In the genomic region with DNA sequence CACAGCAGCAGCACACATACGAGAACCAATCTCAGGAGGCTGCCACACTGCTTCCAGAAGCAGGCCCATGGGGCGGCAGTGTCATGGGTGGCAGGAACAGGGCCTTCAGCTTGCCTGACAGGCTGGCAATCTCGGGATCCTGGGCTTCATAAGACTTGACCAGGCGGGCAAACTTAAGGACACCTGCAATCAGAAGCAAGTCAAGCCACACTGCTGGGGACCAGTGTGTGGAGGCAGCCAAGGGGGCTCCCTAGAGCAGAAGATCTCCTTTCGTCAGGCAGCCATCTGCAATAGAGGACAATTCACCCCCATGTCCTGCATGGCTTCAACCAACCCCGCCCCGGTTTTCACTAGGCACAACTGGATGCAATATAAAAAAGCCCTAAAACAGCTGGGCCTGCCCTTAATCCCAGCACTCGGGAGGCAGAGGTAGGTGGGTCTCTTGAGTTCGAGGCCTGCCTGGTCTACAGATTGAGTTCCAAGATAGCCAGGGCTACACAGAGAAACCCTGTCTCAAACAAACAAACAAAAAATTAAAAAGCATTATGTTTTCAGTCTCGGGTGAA, we compare ENCODE assay signal across 11 mouse cellular contexts. TPM values are rescaled to one million over a fixed set of nuclear protein-coding genes. Genes with fewer than 3 reads are reported as not detected.
DNase-seq lines count a peak whose midpoint lies in the region; ATAC-seq lines count a peak whose summit lies in the region.
"Had no signal": no experiment of that assay in that cellular context is flagged by ENCODE, and none has a peak within 500 bp of the region (broad histone marks: within the 10 kb centered on the region; RNA-seq: fewer than 3 reads in every experiment).

No protein-coding gene starts in this region.

- no peaks in the 10 kb centered on the region for H3K27me3 ChIP-seq in forebrain, embryonic 12.5 days
- H3K27me3 ChIP-seq in forebrain, embryonic 11.5 days (ENCODE audit: control insufficient read depth, insufficient read depth, low read length), result no peaks in the 10 kb centered on the region
- no peaks in the 10 kb centered on the region for H3K27me3 ChIP-seq in megakaryocyte, embryonic 14.5 days (replicated peaks)
- no peaks in the 10 kb centered on the region for H3K27me3 ChIP-seq in limb, embryonic 15.5 days
- H3K27me3 ChIP-seq in stomach, embryonic 15.5 days (replicated peaks), result no peaks in the 10 kb centered on the region

- peaks cover 27% of the 10 kb centered on the region for H3K36me3 ChIP-seq in forebrain, embryonic 12.5 days (replicated peaks)
- H3K36me3 ChIP-seq in forebrain, embryonic 11.5 days (ENCODE audit: control insufficient read depth, insufficient read depth, low read length), result peaks cover 4% of the 10 kb centered on the region
- peaks cover 30% of the 10 kb centered on the region for H3K36me3 ChIP-seq in megakaryocyte, embryonic 14.5 days (replicated peaks; ENCODE audit: low read length)
- peaks cover 18% of the 10 kb centered on the region for H3K36me3 ChIP-seq in limb, embryonic 15.5 days
- H3K36me3 ChIP-seq in stomach, embryonic 15.5 days, result peaks cover 15% of the 10 kb centered on the region

- H3K27ac ChIP-seq in forebrain, embryonic 12.5 days, result peak overlapping the region; percentile 100
- H3K27ac ChIP-seq in forebrain, embryonic 11.5 days (ENCODE audit: low read depth, low read length), result no peak overlapping the region
- peak overlapping the region; percentile 34; the same call in 1 of the 2 replicates for H3K27ac ChIP-seq in limb, embryonic 15.5 days
- peak overlapping the region; percentile 99; the same call in 1 of the 2 replicates for H3K27ac ChIP-seq in stomach, embryonic 15.5 days

- WGBS in forebrain, embryonic 12.5 days, result 88% methylated on average over 10 of the region's 10 CpGs
- 88% methylated on average over 10 of the region's 10 CpGs for WGBS in forebrain, embryonic 11.5 days
- 79% methylated on average over 10 of the region's 10 CpGs for WGBS in limb, embryonic 15.5 days
- WGBS in stomach, embryonic 15.5 days, result 78% methylated on average over 10 of the region's 10 CpGs

- H3K4me1 ChIP-seq in forebrain, embryonic 12.5 days, result peaks cover 30% of the 10 kb centered on the region
- H3K4me1 ChIP-seq in forebrain, embryonic 11.5 days (replicated peaks; ENCODE audit: control insufficient read depth, insufficient read depth, low read length), result peaks cover 6% of the 10 kb centered on the region; the same call in 1 of the 2 replicates
- peaks cover 67% of the 10 kb centered on the region for H3K4me1 ChIP-seq in megakaryocyte, embryonic 14.5 days
- peaks cover 29% of the 10 kb centered on the region for H3K4me1 ChIP-seq in limb, embryonic 15.5 days
- H3K4me1 ChIP-seq in stomach, embryonic 15.5 days, result peaks cover 17% of the 10 kb centered on the region

- peak overlapping the region; percentile 64; the same call in 1 of the 2 replicates for H3K4me3 ChIP-seq in forebrain, embryonic 12.5 days (replicated peaks)
- no peak overlapping the region for H3K4me3 ChIP-seq in forebrain, embryonic 11.5 days (ENCODE audit: low read depth, low read length)
- peak overlapping the region; percentile 42 for H3K4me3 ChIP-seq in megakaryocyte, embryonic 14.5 days (replicated peaks)
- 0 out of 2 replicates have a peak overlapping the region, but pooled peaks have one; percentile 64 for H3K4me3 ChIP-seq in limb, embryonic 15.5 days
- no peak overlapping the region for H3K4me3 ChIP-seq in stomach, embryonic 15.5 days (replicated peaks)

- H3K9me3 ChIP-seq in forebrain, embryonic 12.5 days, result no peaks in the 10 kb centered on the region
- no peaks in the 10 kb centered on the region for H3K9me3 ChIP-seq in forebrain, embryonic 11.5 days (ENCODE audit: control insufficient read depth, low read length)
- no peaks in the 10 kb centered on the region for H3K9me3 ChIP-seq in megakaryocyte, embryonic 14.5 days
- no peaks in the 10 kb centered on the region for H3K9me3 ChIP-seq in limb, embryonic 15.5 days
- no peaks in the 10 kb centered on the region for H3K9me3 ChIP-seq in stomach, embryonic 15.5 days

- intact Hi-C loops in left cerebral cortex, postnatal 14 days (cut with DNase I), result no loop called here

- DNase-seq in forebrain, embryonic 11.5 days (ENCODE audit: low spot score), result no peak
- no peak for DNase-seq in left cerebral cortex, postnatal 14 days (ENCODE audit: low spot score in 2 of 2)
- no peak for DNase-seq in left cerebral cortex, adult 9 months (ENCODE audit: low spot score in 2 of 2)

- H3K9ac ChIP-seq in forebrain, embryonic 12.5 days, result peak overlapping the region; percentile 87; the same call in 1 of the 2 replicates
- H3K9ac ChIP-seq in forebrain, embryonic 11.5 days (ENCODE audit: low read length), result no peak overlapping the region
- H3K9ac ChIP-seq in limb, embryonic 15.5 days, result no peak overlapping the region
- H3K9ac ChIP-seq in stomach, embryonic 15.5 days, result no peak overlapping the region

- H3K4me2 ChIP-seq in forebrain, embryonic 12.5 days, result peak overlapping the region; percentile 75
- no peak overlapping the region for H3K4me2 ChIP-seq in forebrain, embryonic 11.5 days (ENCODE audit: low read depth, low read length, severe bottlenecking)
- H3K4me2 ChIP-seq in limb, embryonic 15.5 days, result no peak overlapping the region
- peak overlapping the region; percentile 41; the same call in 1 of the 2 replicates for H3K4me2 ChIP-seq in stomach, embryonic 15.5 days

- ATAC-seq in forebrain, embryonic 12.5 days (ENCODE audit: low FRiP score), result no peak
- ATAC-seq in forebrain, embryonic 11.5 days (replicated peaks; ENCODE audit: low FRiP score), result no peak
- no peak for ATAC-seq in megakaryocyte, adult 5-6 weeks (ENCODE audit: poor library complexity, severe bottlenecking)
- no peak for ATAC-seq in limb, embryonic 15.5 days (ENCODE audit: insufficient number of reproducible peaks, low FRiP score, low TSS enrichment, low read depth)
- ATAC-seq in stomach, embryonic 15.5 days (ENCODE audit: insufficient read depth, low FRiP score, low read depth), result no peak

RNA-seq across cellular contexts. Expression of gene Ptpn6, which starts 0.8 kb away (rescaled TPM):
- 5.4 and 6.1 TPM in 2 replicates for polyA plus RNA-seq in forebrain, embryonic 12.5 days (2016; fragmentation: Nextera tagmentation; extraction: Ambion mirVana)
- 4.8 and 4.9 TPM in 2 replicates for polyA plus RNA-seq in forebrain, embryonic 11.5 days (2014; fragmentation: Nextera tagmentation; extraction: Ambion mirVana)
- polyA plus RNA-seq in megakaryocyte, embryonic 14.5 days (2012; ENCODE audit: insufficient read depth, low replicate concordance), result 19.9 and 20.1 TPM in 2 replicates
- 308 and 336 TPM in 2 replicates for total RNA-seq in megakaryocyte, adult 5-6 weeks (2015)
- total RNA-seq in megakaryocyte, adult 5-6 weeks (2017), result 1,009 and 1,024 TPM in 2 replicates
- polyA plus RNA-seq in limb, embryonic 15.5 days (2015; fragmentation: Nextera tagmentation; extraction: Ambion mirVana), result 17.4 and 17.8 TPM in 2 replicates
- 19.0 and 19.8 TPM in 2 replicates for polyA plus RNA-seq in stomach, embryonic 15.5 days (2015; fragmentation: Nextera tagmentation; extraction: Ambion mirVana)
- 1 to 10 TPM; 3.6 to 4.0 TPM for total RNA-seq in left cerebral cortex, postnatal 14 days (2021)

RNA-seq across cellular contexts. Expression of gene Grcc10, which starts 1.9 kb away (rescaled TPM):
- 550 and 568 TPM in 2 replicates for polyA plus RNA-seq in forebrain, embryonic 12.5 days (2016; fragmentation: Nextera tagmentation; extraction: Ambion mirVana)
- polyA plus RNA-seq in forebrain, embryonic 11.5 days (2014; fragmentation: Nextera tagmentation; extraction: Ambion mirVana), result 509 and 514 TPM in 2 replicates
- 11.7 and 65.2 TPM in 2 replicates for polyA plus RNA-seq in megakaryocyte, embryonic 14.5 days (2012; ENCODE audit: insufficient read depth, low replicate concordance)
- 177 and 203 TPM in 2 replicates for total RNA-seq in megakaryocyte, adult 5-6 weeks (2015)
- 121 and 136 TPM in 2 replicates for total RNA-seq in megakaryocyte, adult 5-6 weeks (2017)
- polyA plus RNA-seq in limb, embryonic 15.5 days (2015; fragmentation: Nextera tagmentation; extraction: Ambion mirVana), result 356 and 402 TPM in 2 replicates
- 331 and 401 TPM in 2 replicates for polyA plus RNA-seq in stomach, embryonic 15.5 days (2015; fragmentation: Nextera tagmentation; extraction: Ambion mirVana)
- 100 to 1,000 TPM; 294 to 301 TPM for total RNA-seq in left cerebral cortex, postnatal 14 days (2021)

RNA-seq across cellular contexts. Expression of gene Gm45234, which starts 16.5 kb away (rescaled TPM):
- not detected in 2 replicates for polyA plus RNA-seq in forebrain, embryonic 12.5 days (2016; fragmentation: Nextera tagmentation; extraction: Ambion mirVana)
- polyA plus RNA-seq in forebrain, embryonic 11.5 days (2014; fragmentation: Nextera tagmentation; extraction: Ambion mirVana), result not detected in 2 replicates
- polyA plus RNA-seq in megakaryocyte, embryonic 14.5 days (2012; ENCODE audit: insufficient read depth, low replicate concordance), result 43.0 TPM in 1 of 2 replicates, not detected in the other
- not detected in 2 replicates for total RNA-seq in megakaryocyte, adult 5-6 weeks (2015)
- not detected in 2 replicates for total RNA-seq in megakaryocyte, adult 5-6 weeks (2017)
- 0.10 TPM in 1 of 2 replicates, not detected in the other for polyA plus RNA-seq in limb, embryonic 15.5 days (2015; fragmentation: Nextera tagmentation; extraction: Ambion mirVana)
- not detected in 2 replicates for polyA plus RNA-seq in stomach, embryonic 15.5 days (2015; fragmentation: Nextera tagmentation; extraction: Ambion mirVana)
- total RNA-seq in left cerebral cortex, postnatal 14 days (2021), result not detected
- total RNA-seq: gastrocnemius, adult 8-10 months; left cerebral cortex, postnatal 10 days had no signal
- polyA plus RNA-seq: C2C12 had no signal

RNA-seq across cellular contexts. Expression of gene Atn1, which starts 17.0 kb away (rescaled TPM):
- polyA plus RNA-seq in forebrain, embryonic 12.5 days (2016; fragmentation: Nextera tagmentation; extraction: Ambion mirVana), result 17.6 and 19.2 TPM in 2 replicates
- polyA plus RNA-seq in forebrain, embryonic 11.5 days (2014; fragmentation: Nextera tagmentation; extraction: Ambion mirVana), result 13.9 and 14.4 TPM in 2 replicates
- polyA plus RNA-seq in megakaryocyte, embryonic 14.5 days (2012; ENCODE audit: insufficient read depth, low replicate concordance), result 38.5 and 97.6 TPM in 2 replicates
- total RNA-seq in megakaryocyte, adult 5-6 weeks (2015), result 25.7 and 29.8 TPM in 2 replicates
- total RNA-seq in megakaryocyte, adult 5-6 weeks (2017), result 3.0 and 10.9 TPM in 2 replicates
- polyA plus RNA-seq in limb, embryonic 15.5 days (2015; fragmentation: Nextera tagmentation; extraction: Ambion mirVana), result 15.1 and 15.7 TPM in 2 replicates
- 13.9 and 16.2 TPM in 2 replicates for polyA plus RNA-seq in stomach, embryonic 15.5 days (2015; fragmentation: Nextera tagmentation; extraction: Ambion mirVana)
- total RNA-seq in left cerebral cortex, postnatal 14 days (2021), result 100 to 1,000 TPM; 147 to 166 TPM

RNA-seq across cellular contexts. Expression of gene Phb2, which starts 27.2 kb away (rescaled TPM):
- polyA plus RNA-seq in forebrain, embryonic 12.5 days (2016; fragmentation: Nextera tagmentation; extraction: Ambion mirVana), result 330 and 338 TPM in 2 replicates
- 376 and 404 TPM in 2 replicates for polyA plus RNA-seq in forebrain, embryonic 11.5 days (2014; fragmentation: Nextera tagmentation; extraction: Ambion mirVana)
- polyA plus RNA-seq in megakaryocyte, embryonic 14.5 days (2012; ENCODE audit: insufficient read depth, low replicate concordance), result 72.8 and 150 TPM in 2 replicates
- 99.5 and 115 TPM in 2 replicates for total RNA-seq in megakaryocyte, adult 5-6 weeks (2015)
- 152 and 160 TPM in 2 replicates for total RNA-seq in megakaryocyte, adult 5-6 weeks (2017)
- polyA plus RNA-seq in limb, embryonic 15.5 days (2015; fragmentation: Nextera tagmentation; extraction: Ambion mirVana), result 285 and 312 TPM in 2 replicates
- 355 and 390 TPM in 2 replicates for polyA plus RNA-seq in stomach, embryonic 15.5 days (2015; fragmentation: Nextera tagmentation; extraction: Ambion mirVana)
- total RNA-seq in left cerebral cortex, postnatal 14 days (2021), result 100 to 1,000 TPM; 133 to 144 TPM

Comparison
In these comparisons a context has a peak if more than half of its experiments do, and no peak if none do; other contexts are left out.
1. H3K4me2 ChIP-seq: peak in forebrain, embryonic 12.5 days (single experiment) and stomach, embryonic 15.5 days (single experiment); none in forebrain, embryonic 11.5 days (single experiment) and limb, embryonic 15.5 days (single experiment).
2. H3K4me3 ChIP-seq: peak in forebrain, embryonic 12.5 days (single experiment), megakaryocyte, embryonic 14.5 days (single experiment) and limb, embryonic 15.5 days (single experiment); none in forebrain, embryonic 11.5 days (single experiment) and stomach, embryonic 15.5 days (single experiment).